Mouse (Mus musculus): ENCODE results near the gene Dbi.

The Dbi gene

GRCm38 (mm10) chr1:120083921-120084517, 36.9 kb downstream of the Dbi start:
- no peak for DNase-seq (ENCODE audit: low spot score in 2 of 2)

DNA sequence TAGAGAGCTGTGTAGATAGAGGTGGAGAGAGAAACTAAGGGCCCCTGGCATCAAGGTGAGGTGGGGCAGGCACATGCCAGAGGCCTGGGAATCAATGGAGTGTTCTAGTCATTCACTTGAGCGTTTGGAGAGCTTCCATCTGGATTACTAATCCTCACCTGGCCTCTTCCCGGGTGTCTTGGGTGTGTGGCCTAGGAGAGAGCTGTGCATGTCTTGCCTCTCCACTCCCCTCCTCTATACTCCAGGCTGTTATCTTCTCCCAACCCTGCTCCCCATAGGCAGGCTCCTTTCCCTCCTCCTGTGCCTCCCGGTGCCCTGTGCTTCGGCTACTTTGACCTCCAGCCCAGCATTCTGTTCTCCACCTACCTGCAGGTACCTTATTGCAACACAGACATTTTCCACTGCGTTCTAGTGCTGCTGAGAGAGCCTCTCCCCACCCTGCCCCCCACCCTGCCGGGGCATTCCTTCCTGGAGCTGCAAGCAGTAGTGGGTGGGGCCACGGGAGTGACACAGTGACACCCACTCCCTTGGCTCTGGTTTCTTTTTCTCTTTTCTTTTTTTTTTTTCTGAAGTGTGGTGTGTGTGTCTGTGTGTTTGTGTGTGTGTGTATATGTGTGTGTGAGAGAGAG, 37.8 kb downstream of the Dbi start:
- DNase-seq (ENCODE audit: low spot score in 2 of 2), result no peak

GRCm38 (mm10) chr1:120080632-120081031, 40.2 kb downstream of the Dbi start:
- DNase-seq (ENCODE audit: low spot score in 2 of 2), result no peak

DNA sequence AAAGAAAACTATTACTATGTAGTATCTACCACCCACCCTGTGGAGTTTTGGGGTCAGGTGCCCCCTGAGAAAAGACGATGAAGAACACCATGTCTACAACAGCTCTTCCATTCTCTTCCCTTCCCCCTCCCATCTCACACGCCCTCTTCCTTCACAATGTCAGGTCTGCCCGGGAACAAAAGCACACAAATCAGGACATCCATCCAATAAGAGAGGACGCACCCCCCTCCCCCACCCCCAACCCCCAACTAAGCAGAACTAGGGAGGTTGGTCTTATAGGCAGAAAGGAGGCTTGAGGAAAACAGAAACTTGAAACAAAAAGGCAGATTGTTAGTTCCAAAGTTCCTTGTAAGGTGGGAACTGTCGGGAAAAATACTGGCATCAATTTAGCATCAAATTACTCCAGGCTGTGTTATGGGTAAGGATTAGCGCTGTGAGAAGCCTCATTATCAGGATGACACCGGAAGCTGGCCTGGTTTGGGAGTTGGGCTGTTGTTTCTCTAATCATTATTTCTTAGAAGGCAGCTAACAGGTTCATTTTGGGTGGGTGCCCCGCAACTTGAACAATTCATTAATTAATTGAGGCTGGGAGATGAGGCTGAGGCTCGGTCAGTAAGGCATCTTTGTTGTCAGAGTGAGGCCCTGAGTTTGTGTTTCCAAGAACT, 43.0 kb downstream of the Dbi start:
- no peak for DNase-seq (ENCODE audit: low spot score in 2 of 2)

DNA sequence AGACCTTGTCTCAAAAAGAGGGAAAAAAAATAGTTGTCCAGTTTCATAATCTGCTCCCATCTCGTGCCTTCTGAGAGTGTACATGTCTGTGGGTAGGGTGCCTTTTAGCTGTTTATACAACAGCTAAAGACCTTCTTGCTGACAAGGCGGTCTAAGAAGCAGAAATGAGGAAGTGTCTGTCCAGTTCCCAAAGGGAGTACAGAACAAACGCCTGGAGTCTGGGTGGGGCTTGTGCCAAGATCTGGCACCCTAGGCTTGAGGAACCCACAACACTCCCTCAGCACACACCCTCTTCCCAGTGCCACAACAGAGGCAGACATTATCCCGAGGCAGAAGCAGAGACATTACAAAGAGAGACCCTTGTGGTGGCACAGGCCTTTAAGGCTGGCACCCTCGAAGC, 45.4 kb downstream of the Dbi start:
- DNase-seq (ENCODE audit: low spot score in 2 of 2), result peak in 1 of 2 experiments; percentile 9

- no peak for DNase-seq (ENCODE audit: low spot score in 2 of 2)
Measured at GRCm38 (mm10) chr1:120074931-120075330, 45.9 kb downstream of the Dbi start.

DNA sequence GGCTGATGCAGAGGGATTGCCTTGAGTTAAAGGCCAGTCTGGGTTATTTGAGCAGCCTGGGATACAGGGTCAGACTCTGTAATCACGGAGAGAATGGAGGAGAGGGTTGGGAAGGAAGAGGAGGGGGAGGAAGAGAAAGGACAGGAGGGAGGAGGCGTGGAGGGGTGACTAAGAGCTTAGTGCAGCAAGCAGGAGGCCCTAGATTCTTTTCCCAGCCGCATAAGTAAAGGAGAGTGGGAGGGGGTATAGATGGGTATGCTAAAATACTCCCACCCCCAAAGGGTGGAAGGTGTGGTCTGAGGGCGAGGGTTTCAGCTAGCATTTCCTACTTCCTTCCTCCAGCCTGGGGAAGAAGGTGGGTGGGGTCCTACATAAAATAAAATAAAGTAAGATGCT, 46.6 kb downstream of the Dbi start:
- no peak for DNase-seq (ENCODE audit: low spot score in 2 of 2)

DNA sequence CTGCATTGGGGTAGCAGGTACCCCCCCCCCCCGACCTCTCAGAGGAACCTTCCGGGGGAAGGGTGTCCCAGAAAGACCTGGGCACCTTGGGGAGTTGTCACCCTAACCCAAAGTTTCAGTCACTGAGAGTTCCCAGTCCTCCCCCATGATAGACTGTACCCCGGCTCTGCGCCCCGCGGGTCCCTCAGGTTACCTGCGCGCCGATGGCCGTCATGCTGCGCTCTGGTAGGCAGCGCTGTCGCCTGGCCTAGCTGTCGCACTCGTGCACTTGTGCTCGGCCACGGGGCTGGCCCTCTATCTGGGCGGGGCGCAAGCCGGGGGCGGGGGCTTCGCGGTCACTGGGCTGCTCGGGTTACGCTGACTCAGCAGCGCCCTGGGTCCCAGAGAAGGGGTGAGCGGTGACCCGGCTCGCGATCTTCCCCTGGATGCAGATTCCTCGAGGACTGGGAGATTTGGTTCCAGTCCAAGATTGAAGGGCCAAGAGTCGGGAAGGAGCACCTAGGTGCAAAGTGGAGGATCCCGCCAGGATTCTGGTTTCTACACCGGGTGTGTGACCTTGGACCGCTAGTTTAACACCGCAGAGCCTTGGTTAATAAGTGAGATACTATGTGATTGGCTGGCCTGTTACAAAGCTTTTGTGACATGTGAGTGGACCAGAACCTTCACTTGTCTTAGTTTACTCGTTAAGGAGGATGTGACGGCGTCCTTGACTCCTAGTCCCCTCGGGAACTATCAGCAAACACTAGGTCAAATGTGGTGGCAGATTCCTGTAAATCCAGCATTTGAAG, 47.2 kb downstream of the Dbi start, which contains the start of gene Tmem37:
Gene Tmem37, minus strand, starts transcription at position 556 of the 788 bp plus-strand sequence.
- peak; percentile 12 to 24 for DNase-seq (ENCODE audit: low spot score in 2 of 2)

- DNase-seq (ENCODE audit: low spot score in 2 of 2), result no peak
Measured at GRCm38 (mm10) chr1:120072900-120073299, 48.0 kb downstream of the Dbi start.

DNA sequence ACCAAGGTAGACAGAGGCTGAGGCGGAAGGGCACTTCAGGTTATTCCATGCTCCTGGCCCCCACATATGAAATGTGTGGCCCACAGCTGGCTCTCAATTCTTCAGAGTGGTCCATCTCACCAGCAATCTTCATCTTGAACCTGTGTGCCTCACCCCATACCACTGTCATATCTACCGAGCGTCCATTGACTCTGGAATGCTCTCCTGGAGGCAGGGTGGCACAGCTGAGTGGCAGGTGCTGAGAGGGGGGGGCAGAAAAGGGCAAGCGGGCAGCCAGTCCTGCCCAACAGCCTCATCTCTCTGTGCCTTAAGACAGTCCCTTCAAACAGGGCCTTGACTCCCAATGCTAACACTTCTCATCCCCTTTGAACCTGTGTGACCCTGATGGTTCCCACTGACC, 49.7 kb downstream of the Dbi start:
- DNase-seq (ENCODE audit: low spot score in 2 of 2), result no peak

- DNase-seq (ENCODE audit: low spot score in 2 of 2), result no peak
Measured at GRCm38 (mm10) chr1:120070168-120070567, 50.7 kb downstream of the Dbi start.

DNA sequence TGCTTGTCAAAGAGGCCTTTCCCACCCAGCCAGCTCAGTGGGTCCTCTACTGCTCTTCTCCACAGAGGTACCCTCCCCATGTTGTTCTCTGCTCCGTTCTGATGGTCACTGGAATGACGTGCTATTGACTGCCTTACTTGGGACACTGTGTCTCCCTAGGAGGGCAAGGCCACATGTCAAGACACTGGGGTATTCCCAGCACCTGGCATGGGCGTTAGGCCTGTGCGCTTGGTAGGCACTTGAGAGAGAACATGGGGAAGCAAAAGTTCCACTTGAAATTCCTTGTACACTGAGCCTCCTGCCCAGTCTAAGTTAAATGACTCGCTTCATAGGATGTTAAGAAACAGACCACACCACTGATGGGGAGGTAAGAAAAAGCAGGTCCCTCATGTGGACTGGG, 51.8 kb downstream of the Dbi start:
- DNase-seq (ENCODE audit: low spot score in 2 of 2), result no peak

DNA sequence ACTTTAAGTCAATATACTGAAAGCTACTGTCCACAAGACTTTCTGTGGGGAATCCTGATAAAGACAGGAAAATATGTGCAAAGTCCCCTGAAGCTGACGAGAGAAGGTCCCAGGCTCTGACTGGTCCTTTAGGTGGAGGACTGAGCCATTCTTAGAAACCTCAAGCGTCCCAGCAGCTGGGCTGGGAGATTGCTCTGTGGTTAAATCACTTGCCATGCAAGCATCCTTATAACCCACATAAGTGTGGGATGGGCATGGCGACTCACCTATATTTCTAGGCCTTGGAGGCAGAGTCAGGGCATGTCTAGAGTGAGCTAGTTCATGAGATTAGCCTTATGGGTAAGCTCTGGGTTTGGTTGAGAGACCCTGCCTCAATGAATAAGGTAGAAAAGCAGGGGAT, 54.3 kb downstream of the Dbi start:
- no peak for DNase-seq (ENCODE audit: low spot score in 2 of 2)

DNA sequence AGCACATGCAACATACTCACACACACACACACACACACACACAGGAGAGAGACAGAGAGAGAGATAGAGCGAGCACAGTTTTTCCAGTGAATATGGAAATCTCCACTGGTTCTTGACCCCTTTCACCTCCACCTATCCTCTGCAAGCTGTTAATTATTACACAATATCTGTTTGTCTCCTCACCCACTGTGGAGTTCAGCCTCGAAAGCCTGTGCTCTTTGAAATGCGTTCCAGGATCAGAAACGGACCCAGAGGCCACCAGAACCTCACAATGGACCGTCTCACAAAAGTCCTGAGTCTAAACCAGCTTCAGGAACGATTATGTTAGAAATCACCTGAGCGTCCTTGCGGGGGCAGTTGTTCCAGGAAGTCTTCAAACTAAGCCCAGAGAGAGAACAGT, 54.7 kb downstream of the Dbi start:
- no peak for DNase-seq (ENCODE audit: low spot score in 2 of 2)

GRCm38 (mm10) chr1:120064036-120064682, 56.7 kb downstream of the Dbi start:
- no peak for DNase-seq (ENCODE audit: low spot score in 2 of 2)

Measured in frontal cortex, postnatal 36 days (tissue).